Comparison of ENCODE assay signal across 22 mouse cellular contexts in genomic region chr4:114423084-114423483, GRCm38 (mm10). TPM values are rescaled to one million over a fixed set of nuclear protein-coding genes. Genes with fewer than 3 reads are reported as not detected.
DNase-seq lines count a peak whose midpoint lies in the region; ATAC-seq and TF ChIP-seq lines count a peak whose summit lies in the region.
"Had no signal": no experiment of that assay in that cellular context is flagged by ENCODE, and none has a peak within 500 bp of the region (broad histone marks: within the 10 kb centered on the region; RNA-seq: fewer than 3 reads in every experiment).

No protein-coding gene starts in this region.

- 52% methylated on average over 6 of the region's 6 CpGs for WGBS in lung, postnatal 0 days

- H3K9ac ChIP-seq in lung, postnatal 0 days (replicated peaks; ENCODE audit: low read depth), result no peak overlapping the region
- H3K9ac ChIP-seq: heart, embryonic 12.5 days; liver, embryonic 12.5 days; lung, embryonic 15.5 days had no signal

- DNase-seq in heart, adult 18-20 months, result peak; percentile 12 to 21
- DNase-seq in heart, adult 9 months (ENCODE audit: low spot score in 2 of 2), result no peak
- no peak for DNase-seq in lung, postnatal 0 days (ENCODE audit: low spot score)
- DNase-seq in lung, postnatal 14 days, result no peak
- peak; percentile 55 for DNase-seq in fibroblast of lung, adult 2 months (ENCODE audit: low read depth)
- no peak for DNase-seq in embryo, embryonic 10 days (ENCODE audit: low spot score)
- no peak for DNase-seq in gastrocnemius, postnatal 14 days
- DNase-seq: cerebellum, adult 11-12 months; cerebellum, postnatal 10 days; heart, postnatal 10 days; kidney, postnatal 25 days; midbrain, embryonic 14.5 days; right cerebral cortex, postnatal 14 days had no signal

- no peak overlapping the region for H3K27ac ChIP-seq in lung, postnatal 0 days (ENCODE audit: low read length)
- H3K27ac ChIP-seq: forebrain, embryonic 10.5 days; hindbrain, embryonic 10.5 days; liver, embryonic 12.5 days; lung, embryonic 15.5 days had no signal

- no peaks in the 10 kb centered on the region for H3K36me3 ChIP-seq in lung, postnatal 0 days (ENCODE audit: insufficient read depth, low read length)
- H3K36me3 ChIP-seq: forebrain, embryonic 10.5 days; heart, embryonic 12.5 days; hindbrain, embryonic 10.5 days; liver, embryonic 12.5 days; lung, embryonic 15.5 days had no signal

- TF ChIP-seq EP300 in lung, postnatal 0 days (IDR thresholded peaks at IDR 0.05), result no peak

- intact Hi-C loops in gastrocnemius, postnatal 14 days (cut with DNase I; ENCODE audit: low total_unique reads), result no loop called here

- H3K4me3 ChIP-seq in lung, postnatal 0 days (ENCODE audit: low read depth, low read length), result no peak overlapping the region
- H3K4me3 ChIP-seq: forebrain, embryonic 10.5 days; heart, embryonic 12.5 days; hindbrain, embryonic 10.5 days; liver, embryonic 12.5 days; lung, embryonic 15.5 days had no signal

- no peaks in the 10 kb centered on the region for H3K4me1 ChIP-seq in lung, postnatal 0 days (ENCODE audit: insufficient read depth, low read depth, low read length)
- H3K4me1 ChIP-seq: heart, embryonic 12.5 days; liver, embryonic 12.5 days; lung, embryonic 15.5 days had no signal

- no peak overlapping the region for H3K4me2 ChIP-seq in lung, postnatal 0 days (replicated peaks; ENCODE audit: low read depth, low read length)
- H3K4me2 ChIP-seq: heart, embryonic 12.5 days; liver, embryonic 12.5 days; lung, embryonic 15.5 days had no signal

- peak; percentile 75 for ATAC-seq in lung, postnatal 0 days
- ATAC-seq: forebrain, embryonic 16.5 days; intestine, embryonic 16.5 days; liver, embryonic 12.5 days had no signal

- TF ChIP-seq CTCF in lung, postnatal 0 days (IDR thresholded peaks at IDR 0.05), result no peak

- no peaks in the 10 kb centered on the region for H3K27me3 ChIP-seq in lung, postnatal 0 days (replicated peaks; ENCODE audit: insufficient read depth, low read length)
- H3K27me3 ChIP-seq: liver, embryonic 12.5 days; lung, embryonic 15.5 days had no signal

- H3K9me3 ChIP-seq in lung, postnatal 0 days (ENCODE audit: low read length), result no peaks in the 10 kb centered on the region
- H3K9me3 ChIP-seq: forebrain, embryonic 10.5 days; heart, embryonic 12.5 days; hindbrain, embryonic 10.5 days; liver, embryonic 12.5 days; lung, embryonic 15.5 days had no signal

RNA-seq across cellular contexts. Expression of gene Trabd2b, which starts 16.6 kb away (rescaled TPM):
- total RNA-seq in heart, adult 18-20 months (2021), result 10 to 100 TPM; 55.0 to 56.7 TPM
- polyA plus RNA-seq in lung, postnatal 0 days (2015; fragmentation: Nextera tagmentation; extraction: Ambion mirVana), result 2.4 and 3.4 TPM in 2 replicates
- 1 to 10 TPM; 1.6 to 2.2 TPM for total RNA-seq in gastrocnemius, postnatal 14 days (2021)
- total RNA-seq: granulocyte monocyte progenitor cell, adult 5-6 weeks; megakaryocyte-erythroid progenitor cell, adult 5-6 weeks had no signal

Comparison
In these comparisons a context has a peak if more than half of its experiments do, and no peak if none do; other contexts are left out.
1. DNase-seq: peak in heart, adult 18-20 months (2 of 2) and fibroblast of lung, adult 2 months (single experiment); none in heart, adult 9 months (0 of 2), lung, postnatal 0 days (single experiment), lung, postnatal 14 days (single experiment), embryo, embryonic 10 days (single experiment) and gastrocnemius, postnatal 14 days (single experiment).
2. RNA of gene Trabd2b, which starts 16.6 kb away (total RNA-seq): 55.0 to 56.7 TPM in heart, adult 18-20 months; 1.6 to 2.2 TPM in gastrocnemius, postnatal 14 days; every median in the first group is over 10 times any median in the second.